Mouse (Mus musculus): Measurements from ENCODE around the gene Slc16a11.

DNA sequence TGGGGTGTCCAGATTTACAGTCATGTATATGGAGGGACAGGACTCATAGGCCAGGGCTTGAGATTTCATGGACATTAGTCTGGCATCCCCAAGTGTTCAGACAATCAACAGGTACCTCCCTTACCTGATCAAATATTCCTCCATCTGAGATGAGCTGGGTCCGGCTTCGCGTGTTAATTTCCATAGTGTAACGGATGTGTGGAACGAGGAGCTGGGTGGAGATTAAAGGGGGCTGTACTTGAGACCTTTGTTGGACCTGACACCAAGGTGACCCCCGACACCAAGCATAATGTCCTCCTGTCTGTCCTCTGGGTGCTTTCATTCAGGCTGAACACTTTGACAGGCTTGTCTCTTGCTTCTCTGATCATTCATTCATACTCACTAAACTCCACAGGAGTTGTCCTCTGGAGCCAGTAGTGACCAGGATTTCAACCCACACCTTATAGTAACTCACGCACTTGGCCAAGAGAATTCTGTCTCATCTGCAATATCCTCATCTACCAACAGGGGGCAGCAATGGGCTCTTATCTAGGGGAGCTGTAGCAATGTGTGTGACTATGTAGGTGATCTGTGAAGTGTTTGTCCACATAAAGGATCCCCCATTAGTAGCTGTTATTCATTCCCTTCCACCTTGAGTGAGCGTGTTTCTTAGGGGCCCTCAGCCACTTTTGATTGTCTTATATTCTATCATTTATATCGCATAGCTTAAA, 34.7 kb downstream of the Slc16a11 start:
- TF ChIP-seq POLR2A (IDR thresholded peaks at IDR 0.05; ENCODE audit: extremely low read depth, insufficient read depth, low read length) (no peak), CTCF (IDR thresholded peaks at IDR 0.05; ENCODE audit: low read depth, low read length) (peak; percentile 56)
